Mouse (Mus musculus) forebrain, postnatal 0 days (tissue): ENCODE data around the gene Ccpg1os. TPM values are rescaled to one million over a fixed set of nuclear protein-coding genes. Genes with fewer than 3 reads are reported as not detected.
A peak's percentile ranks its signal among the peaks of the same experiment; 100 is the strongest.

ENCODE experiments used
- ATAC-seq: fragments of 200-750 bp; cut with Nextera tagmentation; 2 replicates; pipeline ENCODE4 v1.8.0; 2017; ENCODE audit warnings: mild to moderate bottlenecking, moderate library complexity
- DNase-seq: peaks from one replicate; pipeline ENCODE4 v3.0.0-alpha.2; 2015
- H3K27ac ChIP-seq: fragments of 300-500 bp; sonication (generic); 2 replicates; pipeline ENCODE4 v1.5.1; 2014; ENCODE audit warnings: low read depth, mild to moderate bottlenecking, antibody characterized with exemption, low read length, moderate library complexity, mixed read lengths
- H3K27me3 ChIP-seq: fragments of 300-500 bp; sonication (generic); 2 replicates; pipeline ENCODE4 v1.6.1; 2014; ENCODE audit warnings: mild to moderate bottlenecking, low read length, mixed read lengths; ENCODE audit not compliant: insufficient read depth
- H3K36me3 ChIP-seq: fragments of 300-500 bp; sonication (generic); 2 replicates; pipeline ENCODE4 v1.6.1; 2014; ENCODE audit warnings: mild to moderate bottlenecking, moderate library complexity; ENCODE audit not compliant: insufficient read depth
- H3K4me1 ChIP-seq: fragments of 300-500 bp; sonication (generic); 2 replicates; pipeline ENCODE4 v1.6.1; 2014; ENCODE audit warnings: antibody characterized with exemption; ENCODE audit not compliant: insufficient read depth
- H3K4me2 ChIP-seq: fragments of 300-500 bp; sonication (generic); 2 replicates; pipeline ENCODE4 v1.6.1; 2014; ENCODE audit warnings: low read depth, mild to moderate bottlenecking, moderate library complexity
- H3K4me3 ChIP-seq: fragments of 300-500 bp; sonication (generic); 2 replicates; pipeline ENCODE4 v1.5.1; 2014; ENCODE audit warnings: low read depth, low read length, mixed read lengths
- H3K9ac ChIP-seq: fragments of 300-500 bp; sonication (generic); 2 replicates; pipeline ENCODE4 v1.6.1; 2014; ENCODE audit warnings: mild to moderate bottlenecking
- H3K9me3 ChIP-seq: fragments of 300-500 bp; sonication (generic); 2 replicates; pipeline ENCODE4 v1.6.1; 2016; ENCODE audit warnings: low read length
- CTCF ChIP-seq: sonication (generic); IDR thresholded peaks from 2 replicates; pipeline ENCODE4 v1.5.1; 2016; ENCODE audit warnings: antibody characterized with exemption, control low read depth, low read depth
- WGBS: fragments of 180-500 bp; shearing (Covaris S2); extraction: QIAGEN DNeasy Blood & Tissue Kit; methylation state at CpG from one replicate; pipeline ENCODE4 v1.1.7; 2014; 5-methylcytosine and 5-hydroxymethylcytosine counted together
- polyA plus RNA-seq: library from polyadenylated mRNA; unstranded; fragments of >200 nt; fragmentation: Nextera tagmentation; extraction: Ambion mirVana; gene quantifications from 2 replicates; pipeline ENCODE4 v1.2.1, GENCODE M21; 2015
- total RNA-seq: library from RNA; depleted of rRNA; stranded (reverse); fragments of >200 nt; gene quantifications from 2 replicates; pipeline ENCODE4 v1.2.3, GENCODE M21; 2014

The Ccpg1os gene
- total and polyA plus RNA-seq, 2 experiments from 2014 or later: 22.7 to 26.8 TPM

- Histone ChIP-seq H3K9me3 (no peaks in the 10 kb centered on the region), H3K9ac (no peak overlapping the region), H3K36me3 (no peaks in the 10 kb centered on the region), H3K27ac (no peak overlapping the region), H3K4me3 (no peak overlapping the region), H3K4me1 (peaks cover 20% of the 10 kb centered on the region; the same call in 1 of the 2 replicates), H3K27me3 (no peaks in the 10 kb centered on the region), H3K4me2 (no peak overlapping the region)
- ATAC-seq (no peak), DNase-seq (no peak)
- TF ChIP-seq CTCF: no peak
- WGBS: 54% methylated on average over 3 of the region's 3 CpGs
Measured at GRCm38 (mm10) chr9:72987703-72988102, 2.5 kb upstream of the Ccpg1os start.

- 74% methylated on average over 2 of the region's 2 CpGs for WGBS
- no peak overlapping the region for H3K9ac ChIP-seq
- no peak overlapping the region for H3K4me3 ChIP-seq
- ATAC-seq: no peak
- no peak overlapping the region for H3K27ac ChIP-seq
- no peaks in the 10 kb centered on the region for H3K9me3 ChIP-seq
- no peaks in the 10 kb centered on the region for H3K36me3 ChIP-seq
- H3K4me1 ChIP-seq: peaks cover 20% of the 10 kb centered on the region; the same call in 1 of the 2 replicates
- no peaks in the 10 kb centered on the region for H3K27me3 ChIP-seq
- DNase-seq: no peak
- peak; percentile 10; the same call in 1 of the 2 replicates for TF ChIP-seq CTCF
- H3K4me2 ChIP-seq: no peak overlapping the region
Measured at GRCm38 (mm10) chr9:72983066-72983465, 2.1 kb downstream of the Ccpg1os start.

- H3K9me3 ChIP-seq: no peaks in the 10 kb centered on the region
- H3K27ac ChIP-seq: no peak overlapping the region
- H3K4me1 ChIP-seq: no peaks in the 10 kb centered on the region
- ATAC-seq (no peak), DNase-seq (no peak)
- no peaks in the 10 kb centered on the region for H3K36me3 ChIP-seq
- no peak overlapping the region for H3K4me3 ChIP-seq
- no peak overlapping the region for H3K9ac ChIP-seq
- no peak for TF ChIP-seq CTCF
- 98% methylated on average over 1 of the region's 1 CpGs for WGBS
- no peaks in the 10 kb centered on the region for H3K27me3 ChIP-seq
- no peak overlapping the region for H3K4me2 ChIP-seq
Measured at GRCm38 (mm10) chr9:72975242-72975641, 9.9 kb downstream of the Ccpg1os start.

DNA sequence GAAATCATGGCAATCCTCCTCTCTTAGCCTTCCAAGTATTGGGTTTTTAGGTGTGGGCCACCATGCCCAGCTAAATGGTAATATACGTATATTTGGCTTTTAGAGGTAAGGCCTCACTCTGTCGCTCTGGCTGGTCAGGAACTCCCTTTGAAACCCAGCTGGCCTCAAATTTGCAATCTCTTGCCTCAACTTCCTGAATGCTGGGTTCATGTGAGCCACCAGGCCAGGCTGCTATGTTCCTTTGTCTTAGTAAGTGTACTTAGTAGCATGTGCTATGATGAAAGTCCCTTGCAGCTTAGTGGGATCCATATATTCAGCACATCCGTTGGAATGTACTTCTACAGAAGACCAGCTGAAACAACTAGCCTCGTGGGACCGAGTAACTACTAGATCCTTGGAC is 10.4 kb downstream of the Ccpg1os start:
- no peak for ATAC-seq
- no peak for TF ChIP-seq CTCF
- no peak for DNase-seq
- Histone ChIP-seq H3K27ac (no peak overlapping the region), H3K27me3 (no peaks in the 10 kb centered on the region), H3K4me3 (no peak overlapping the region), H3K9ac (no peak overlapping the region), H3K9me3 (no peaks in the 10 kb centered on the region), H3K4me1 (no peaks in the 10 kb centered on the region), H3K36me3 (no peaks in the 10 kb centered on the region), H3K4me2 (no peak overlapping the region)
- WGBS: 84% methylated on average over 5 of the region's 5 CpGs

- DNase-seq (no peak), ATAC-seq (no peak)
- Histone ChIP-seq H3K9me3 (no peaks in the 10 kb centered on the region), H3K9ac (no peak overlapping the region), H3K36me3 (no peaks in the 10 kb centered on the region), H3K4me3 (no peak overlapping the region), H3K27me3 (no peaks in the 10 kb centered on the region), H3K4me2 (no peak overlapping the region), H3K27ac (no peak overlapping the region), H3K4me1 (no peaks in the 10 kb centered on the region)
- 0 out of 2 replicates have a peak, but pooled peaks have one; percentile 19 for TF ChIP-seq CTCF
Measured at GRCm38 (mm10) chr9:72972984-72973383, 12.2 kb downstream of the Ccpg1os start.

DNA sequence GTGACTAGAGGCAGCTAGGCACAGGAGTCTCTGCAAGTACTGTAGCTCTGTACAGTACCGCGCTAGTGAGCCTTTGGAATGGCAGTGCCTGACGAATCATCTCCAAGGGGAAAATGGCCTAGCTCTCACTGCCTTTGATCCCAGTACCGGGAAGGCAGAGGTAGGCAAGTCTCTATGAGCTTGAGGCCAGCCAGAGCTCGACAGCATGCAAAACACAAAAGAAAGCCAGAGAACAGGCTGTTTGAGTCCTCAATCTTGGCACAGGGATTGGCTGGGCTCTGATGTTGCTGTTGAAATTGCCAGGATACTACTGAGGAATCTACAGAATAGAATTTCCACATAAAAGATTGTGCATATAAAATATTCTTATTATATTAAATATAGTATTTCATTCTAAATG is 12.7 kb downstream of the Ccpg1os start:
- no peak overlapping the region for H3K9ac ChIP-seq
- H3K27ac ChIP-seq: no peak overlapping the region
- no peak overlapping the region for H3K4me2 ChIP-seq
- DNase-seq (peak; percentile 36), ATAC-seq (no peak)
- H3K36me3 ChIP-seq: no peaks in the 10 kb centered on the region
- H3K4me1 ChIP-seq: no peaks in the 10 kb centered on the region
- TF ChIP-seq CTCF: no peak
- H3K4me3 ChIP-seq: no peak overlapping the region
- H3K27me3 ChIP-seq: no peaks in the 10 kb centered on the region
- H3K9me3 ChIP-seq: no peaks in the 10 kb centered on the region
- 66% methylated on average over 5 of the region's 5 CpGs for WGBS

- no peak for DNase-seq
- H3K27ac ChIP-seq: 0 out of 2 replicates have a peak overlapping the region, but pooled peaks have one; percentile 21
- H3K4me3 ChIP-seq: no peak overlapping the region
- no peaks in the 10 kb centered on the region for H3K36me3 ChIP-seq
- 69% methylated on average over 7 of the region's 7 CpGs for WGBS
- TF ChIP-seq CTCF: 0 out of 2 replicates have a peak, but pooled peaks have one; percentile 9
- ATAC-seq: no peak
- no peak overlapping the region for H3K9ac ChIP-seq
- H3K4me2 ChIP-seq: no peak overlapping the region
- H3K27me3 ChIP-seq: no peaks in the 10 kb centered on the region
- no peaks in the 10 kb centered on the region for H3K4me1 ChIP-seq
- H3K9me3 ChIP-seq: no peaks in the 10 kb centered on the region
Measured at GRCm38 (mm10) chr9:72969874-72970273, 15.3 kb downstream of the Ccpg1os start.
